Mouse (Mus musculus) hematopoietic multipotent progenitor cell, adult 10-12 weeks (in vitro differentiated cells): ENCODE results near the gene Adamts17. TPM values are rescaled to one million over a fixed set of nuclear protein-coding genes. Genes with fewer than 3 reads are reported as not detected.

ENCODE experiments used
- polyA plus RNA-seq: library from polyadenylated mRNA; stranded (reverse); fragments of >175 nt; gene quantifications from 2 replicates; pipeline ENCODE4 v1.2.3, GENCODE M21; 2012; ENCODE audit warnings: low replicate concordance

The Adamts17 gene
- 0.11 and 0.13 TPM in 2 replicates for polyA plus RNA-seq

GRCm38 (mm10) chr7:66839463-66840007 lies at the start of gene Adamts17:
Gene Adamts17 (plus strand): TSS chr7:66839735.

Other genes starting within 250 kb of the Adamts17 start
- 14.4 and 27.3 TPM in 2 replicates for gene Asb7, start 150.1 kb upstream of the Adamts17 start, polyA plus RNA-seq
- 0.81 and 3.1 TPM in 2 replicates for gene Lins1, start 149.8 kb upstream of the Adamts17 start, polyA plus RNA-seq
- gene Cers3, start 96.2 kb upstream of the Adamts17 start, polyA plus RNA-seq: not detected in 2 replicates